Mouse (Mus musculus): Measurements from ENCODE around the gene Rpl35a. TPM values are rescaled to one million over a fixed set of nuclear protein-coding genes. Genes with fewer than 3 reads are reported as not detected.
A peak's percentile ranks its signal among the peaks of the same experiment; 100 is the strongest.

Gene Rpl35a
- polyA plus RNA-seq (2015; fragmentation: Nextera tagmentation; extraction: Ambion mirVana): 566 and 585 TPM in 2 replicates

DNA sequence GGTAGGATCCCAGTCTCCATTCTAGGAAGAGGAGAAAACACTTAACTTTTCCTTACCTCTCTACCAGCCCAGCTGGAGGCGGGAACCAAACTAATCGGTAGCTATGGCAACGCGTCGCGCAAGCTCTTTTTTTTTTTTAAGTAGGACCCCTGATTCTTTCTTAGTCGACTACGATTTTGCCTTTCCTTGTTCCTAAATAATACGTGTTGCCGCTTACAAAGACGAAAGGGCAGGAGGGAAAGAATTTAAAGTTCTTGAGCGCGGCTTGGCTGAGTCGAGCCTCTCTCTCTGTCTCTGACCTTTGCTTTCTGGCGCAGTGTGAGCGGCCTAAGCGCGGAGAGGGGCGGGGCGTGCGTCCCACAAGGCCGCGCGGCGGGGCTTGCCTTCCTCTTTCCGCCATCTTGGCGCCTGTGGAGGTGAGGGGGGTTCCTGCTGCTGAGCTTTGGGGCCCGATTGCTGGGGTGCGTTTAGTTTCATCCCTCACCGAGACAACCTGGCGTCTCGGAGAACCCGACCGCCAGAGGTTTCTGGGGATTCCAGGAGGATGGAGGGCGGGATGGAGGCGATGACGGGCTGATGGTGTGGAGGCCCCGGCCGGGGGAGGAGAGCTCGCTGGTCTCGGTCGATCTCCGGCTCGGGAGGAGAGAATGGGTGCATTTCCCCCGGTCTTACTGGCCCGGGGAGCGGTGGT, at the start of gene Rpl35a, which contains the start of gene Iqcg:
Gene Rpl35a (plus strand): TSS at position 359 of the 691 bp plus-strand sequence.
Gene Iqcg (minus strand): TSS at position 124 of the 691 bp plus-strand sequence.
- WGBS: under 1% methylated on average over 47 of the region's 47 CpGs
- peak within 1 kb of the TSS; percentile 96 for H3K4me3 ChIP-seq
- H3K9ac ChIP-seq: peak within 1 kb of the TSS; percentile 97
- peaks cover 33% of the 10 kb centered on the region for H3K36me3 ChIP-seq
- H3K27ac ChIP-seq: peak within 1 kb of the TSS; percentile 91
- peaks cover 31% of the 10 kb centered on the region for H3K4me1 ChIP-seq (replicated peaks)
- H3K27me3 ChIP-seq: no peaks in the 10 kb centered on the region
- peak within 1 kb of the TSS; percentile 78 for H3K4me2 ChIP-seq
- peak; percentile 95 for ATAC-seq (ENCODE audit: low FRiP score)
- H3K9me3 ChIP-seq: no peaks in the 10 kb centered on the region

- Histone ChIP-seq H3K27ac (no peak overlapping the region), H3K4me3 (no peak overlapping the region), H3K4me1 (replicated peaks) (0 out of 2 replicates have a peak, but pooled peaks cover 3% of the 10 kb centered on the region), H3K27me3 (no peaks in the 10 kb centered on the region), H3K9ac (no peak overlapping the region), H3K9me3 (no peaks in the 10 kb centered on the region), H3K4me2 (no peak overlapping the region), H3K36me3 (peaks cover 74% of the 10 kb centered on the region)
- 92% methylated on average over 7 of the region's 7 CpGs for WGBS
- no peak for ATAC-seq (ENCODE audit: low FRiP score)
These were observed 49.4 kb upstream of the Rpl35a start for GRCm38 (mm10) chr16:33006888-33007287.

DNA sequence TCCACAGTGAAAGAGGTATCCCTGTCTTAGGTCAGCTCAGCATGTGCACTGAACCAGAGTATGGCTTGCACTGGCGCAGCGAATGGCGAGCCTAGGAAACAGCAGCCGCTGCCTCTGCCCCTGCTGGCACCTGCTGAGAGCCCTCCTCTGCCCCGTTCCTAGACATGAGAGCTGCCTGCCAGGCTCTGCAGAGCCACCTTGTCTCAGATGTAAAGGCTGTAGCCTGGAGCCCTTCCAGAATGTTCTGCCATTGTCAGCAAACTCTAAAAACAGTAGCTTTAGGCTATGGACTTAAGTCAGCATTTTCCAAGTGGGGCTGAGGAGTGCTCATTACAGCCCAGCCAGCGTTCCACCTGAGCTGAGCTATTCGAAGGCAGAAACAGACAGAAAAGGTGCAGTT, 48.8 kb upstream of the Rpl35a start:
- Histone ChIP-seq H3K4me1 (replicated peaks) (0 out of 2 replicates have a peak, but pooled peaks cover 3% of the 10 kb centered on the region), H3K4me3 (no peak overlapping the region), H3K36me3 (peaks cover 76% of the 10 kb centered on the region), H3K27ac (no peak overlapping the region), H3K27me3 (no peaks in the 10 kb centered on the region), H3K9me3 (no peaks in the 10 kb centered on the region), H3K9ac (no peak overlapping the region), H3K4me2 (no peak overlapping the region)
- no peak for ATAC-seq (ENCODE audit: low FRiP score)
- 78% methylated on average over 7 of the region's 7 CpGs for WGBS

DNA sequence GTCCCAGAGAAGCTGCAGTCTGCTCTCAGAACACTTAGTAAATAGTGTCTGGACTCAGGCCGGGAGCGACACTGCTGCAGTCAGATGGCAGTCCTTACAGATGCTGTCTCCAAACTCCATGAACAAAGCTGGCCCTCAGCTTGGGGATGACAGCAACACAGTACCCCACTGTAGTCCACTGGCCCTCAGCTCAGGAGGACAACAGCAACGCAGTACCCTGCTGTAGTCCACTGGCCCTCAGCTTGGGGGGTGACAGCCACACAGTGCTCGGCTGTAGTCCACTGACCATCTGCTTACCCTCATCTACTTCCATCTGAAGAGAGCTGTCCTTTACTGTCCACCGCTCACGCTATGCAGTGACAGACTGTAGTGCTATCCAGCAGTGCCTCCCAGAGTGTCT, 46.1 kb upstream of the Rpl35a start:
- no peak for ATAC-seq (ENCODE audit: low FRiP score)
- no peak overlapping the region for H3K9ac ChIP-seq
- H3K4me2 ChIP-seq: no peak overlapping the region
- peaks cover 89% of the 10 kb centered on the region for H3K36me3 ChIP-seq
- 0 out of 2 replicates have a peak, but pooled peaks cover 3% of the 10 kb centered on the region for H3K4me1 ChIP-seq (replicated peaks)
- no peak overlapping the region for H3K4me3 ChIP-seq
- no peaks in the 10 kb centered on the region for H3K9me3 ChIP-seq
- WGBS: 96% methylated on average over 6 of the region's 6 CpGs
- H3K27me3 ChIP-seq: no peaks in the 10 kb centered on the region
- no peak overlapping the region for H3K27ac ChIP-seq

DNA sequence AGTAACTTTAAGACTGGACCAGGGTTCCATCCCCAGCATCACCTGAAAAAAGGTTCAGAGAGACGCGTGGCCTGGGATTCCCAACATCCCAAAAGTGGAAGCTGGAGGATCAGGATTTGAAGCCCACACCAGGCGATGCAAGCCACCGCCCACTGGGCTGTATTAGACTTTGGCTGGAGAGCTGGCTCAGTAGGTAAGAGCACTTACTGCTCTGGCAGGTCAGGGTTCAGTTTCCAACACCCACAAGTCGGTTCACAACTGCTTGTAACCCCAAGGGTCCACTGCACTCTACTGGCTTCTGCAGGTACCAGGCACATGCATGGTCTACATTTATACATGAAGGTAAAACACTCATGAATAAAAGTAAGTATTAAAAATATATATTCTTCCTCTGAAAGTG, 42.5 kb upstream of the Rpl35a start:
- Histone ChIP-seq H3K27me3 (no peaks in the 10 kb centered on the region), H3K4me2 (no peak overlapping the region), H3K9me3 (no peaks in the 10 kb centered on the region), H3K36me3 (peaks cover 69% of the 10 kb centered on the region), H3K9ac (no peak overlapping the region), H3K27ac (no peak overlapping the region), H3K4me1 (replicated peaks) (no peaks in the 10 kb centered on the region), H3K4me3 (no peak overlapping the region)
- no peak for ATAC-seq (ENCODE audit: low FRiP score)
- WGBS: 92% methylated on average over 5 of the region's 5 CpGs

GRCm38 (mm10) chr16:33014921-33015320, 41.3 kb upstream of the Rpl35a start:
- H3K27ac ChIP-seq: no peak overlapping the region
- no peaks in the 10 kb centered on the region for H3K27me3 ChIP-seq
- H3K9ac ChIP-seq: no peak overlapping the region
- no peaks in the 10 kb centered on the region for H3K9me3 ChIP-seq
- 93% methylated on average over 1 of the region's 1 CpGs for WGBS
- peaks cover 58% of the 10 kb centered on the region for H3K36me3 ChIP-seq
- no peaks in the 10 kb centered on the region for H3K4me1 ChIP-seq (replicated peaks)
- no peak overlapping the region for H3K4me3 ChIP-seq
- no peak for ATAC-seq (ENCODE audit: low FRiP score)
- no peak overlapping the region for H3K4me2 ChIP-seq

GRCm38 (mm10) chr16:33015396-33015907, 40.8 kb upstream of the Rpl35a start:
- Histone ChIP-seq H3K27ac (no peak overlapping the region), H3K4me2 (no peak overlapping the region), H3K27me3 (no peaks in the 10 kb centered on the region), H3K9ac (no peak overlapping the region), H3K9me3 (no peaks in the 10 kb centered on the region), H3K36me3 (peaks cover 53% of the 10 kb centered on the region), H3K4me3 (no peak overlapping the region), H3K4me1 (replicated peaks) (no peaks in the 10 kb centered on the region)
- WGBS: 96% methylated on average over 3 of the region's 3 CpGs
- no peak for ATAC-seq (ENCODE audit: low FRiP score)

GRCm38 (mm10) chr16:33015986-33016385, 40.3 kb upstream of the Rpl35a start:
- no peak overlapping the region for H3K4me3 ChIP-seq
- 90% methylated on average over 2 of the region's 2 CpGs for WGBS
- no peaks in the 10 kb centered on the region for H3K4me1 ChIP-seq (replicated peaks)
- peaks cover 48% of the 10 kb centered on the region for H3K36me3 ChIP-seq
- H3K27me3 ChIP-seq: no peaks in the 10 kb centered on the region
- no peaks in the 10 kb centered on the region for H3K9me3 ChIP-seq
- H3K4me2 ChIP-seq: no peak overlapping the region
- no peak overlapping the region for H3K27ac ChIP-seq
- ATAC-seq (ENCODE audit: low FRiP score): no peak
- no peak overlapping the region for H3K9ac ChIP-seq

GRCm38 (mm10) chr16:33017677-33018349, 38.4 kb upstream of the Rpl35a start:
- Histone ChIP-seq H3K4me3 (no peak overlapping the region), H3K27ac (no peak overlapping the region)

GRCm38 (mm10) chr16:33019117-33019770, 37.0 kb upstream of the Rpl35a start:
- H3K4me3 ChIP-seq: no peak overlapping the region
- H3K36me3 ChIP-seq: peaks cover 20% of the 10 kb centered on the region
- ATAC-seq (ENCODE audit: low FRiP score): no peak
- no peak overlapping the region for H3K4me2 ChIP-seq
- H3K9ac ChIP-seq: no peak overlapping the region
- no peaks in the 10 kb centered on the region for H3K27me3 ChIP-seq
- H3K27ac ChIP-seq: no peak overlapping the region
- no peaks in the 10 kb centered on the region for H3K9me3 ChIP-seq
- no peaks in the 10 kb centered on the region for H3K4me1 ChIP-seq (replicated peaks)
- 79% methylated on average over 21 of the region's 21 CpGs for WGBS

More at GRCm38 (mm10) chr16:33017677-33018349, 38.4 kb upstream of the Rpl35a start:
- Histone ChIP-seq H3K9ac (no peak overlapping the region), H3K27me3 (no peaks in the 10 kb centered on the region), H3K4me1 (replicated peaks) (no peaks in the 10 kb centered on the region), H3K9me3 (no peaks in the 10 kb centered on the region), H3K36me3 (peaks cover 34% of the 10 kb centered on the region), H3K4me2 (no peak overlapping the region)
- ATAC-seq (ENCODE audit: low FRiP score): no peak
- WGBS: 95% methylated on average over 5 of the region's 5 CpGs

DNA sequence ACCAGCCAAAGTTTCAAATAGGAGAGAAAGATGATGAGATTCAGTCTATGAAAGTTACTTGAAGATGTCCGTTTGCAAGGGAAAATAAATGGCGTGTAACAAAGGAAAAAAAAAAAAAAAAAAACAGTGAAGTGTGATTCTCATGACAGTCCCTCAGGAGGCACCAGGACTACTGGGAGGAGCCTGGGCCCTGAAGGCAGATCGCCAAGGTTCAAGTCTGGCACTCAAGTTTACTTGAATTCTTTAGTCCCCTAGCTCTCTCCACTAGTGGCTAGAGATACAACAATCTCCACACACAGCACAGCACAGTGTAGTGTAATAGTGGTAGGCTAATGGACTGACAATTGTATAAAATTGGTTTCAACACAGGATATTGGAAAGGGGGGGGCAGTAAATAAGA, 34.9 kb upstream of the Rpl35a start:
- no peaks in the 10 kb centered on the region for H3K4me1 ChIP-seq (replicated peaks)
- peaks cover 4% of the 10 kb centered on the region for H3K36me3 ChIP-seq
- ATAC-seq (ENCODE audit: low FRiP score): no peak
- 85% methylated on average over 3 of the region's 3 CpGs for WGBS
- no peaks in the 10 kb centered on the region for H3K9me3 ChIP-seq
- no peak overlapping the region for H3K27ac ChIP-seq
- H3K4me2 ChIP-seq: no peak overlapping the region
- no peak overlapping the region for H3K9ac ChIP-seq
- H3K27me3 ChIP-seq: no peaks in the 10 kb centered on the region
- no peak overlapping the region for H3K4me3 ChIP-seq

DNA sequence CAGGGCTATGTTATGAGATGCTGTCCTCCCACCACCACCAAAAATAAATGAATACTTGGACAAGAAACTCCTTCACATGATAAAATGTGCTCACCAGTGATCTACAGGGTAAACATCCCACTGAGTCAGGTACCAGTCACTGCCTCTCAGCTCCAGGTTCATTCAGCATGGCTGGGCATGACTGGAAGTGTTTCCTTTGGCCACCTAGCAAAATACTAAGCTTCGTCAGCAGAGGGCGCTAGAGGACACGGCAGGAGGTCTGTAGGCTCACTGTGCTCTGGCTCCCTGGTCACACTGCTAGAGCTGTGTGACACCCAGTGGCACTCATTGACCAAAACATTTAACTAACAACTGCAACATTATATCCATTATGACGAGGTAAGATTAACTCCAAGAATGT, 32.5 kb upstream of the Rpl35a start:
- no peaks in the 10 kb centered on the region for H3K9me3 ChIP-seq
- no peak overlapping the region for H3K4me3 ChIP-seq
- no peaks in the 10 kb centered on the region for H3K4me1 ChIP-seq (replicated peaks)
- H3K27ac ChIP-seq: no peak overlapping the region
- no peak for ATAC-seq (ENCODE audit: low FRiP score)
- H3K4me2 ChIP-seq: no peak overlapping the region
- WGBS: 9% methylated on average over 4 of the region's 4 CpGs
- no peaks in the 10 kb centered on the region for H3K36me3 ChIP-seq
- H3K27me3 ChIP-seq: no peaks in the 10 kb centered on the region
- H3K9ac ChIP-seq: no peak overlapping the region
